Mouse (Mus musculus): Measurements from ENCODE around the gene Ing3. TPM values are rescaled to one million over a fixed set of nuclear protein-coding genes. Genes with fewer than 3 reads are reported as not detected.
A peak's percentile ranks its signal among the peaks of the same experiment; 100 is the strongest.

The Ing3 gene
- total RNA-seq, 2 experiments from 2014 or later: 7.5 to 10.0 TPM

GRCm38 (mm10) chr6:22019637-22020036 is 70.3 kb downstream of the Ing3 start:
- DNase-seq (ENCODE audit: low spot score): peak; percentile 59

- DNase-seq (ENCODE audit: low spot score): no peak
These were observed 71.3 kb downstream of the Ing3 start for GRCm38 (mm10) chr6:22020696-22021095.

GRCm38 (mm10) chr6:22021315-22021714 is 71.9 kb downstream of the Ing3 start:
- DNase-seq (ENCODE audit: low spot score): no peak

- no peak for DNase-seq (ENCODE audit: low spot score)
These were observed 74.8 kb downstream of the Ing3 start for GRCm38 (mm10) chr6:22024168-22024567.

Other genes with a start within 250 kb of the Ing3 start
- 10 to 100 TPM; 11.7 to 13.3 TPM for gene Tspan12, start 97.1 kb upstream of the Ing3 start, total RNA-seq (2021)
- gene Cped1, start 36.3 kb downstream of the Ing3 start, total RNA-seq (2021): 10 to 100 TPM; 20.8 to 26.4 TPM